Mouse (Mus musculus) kidney, postnatal 0 days (tissue): ENCODE data around the gene Lpp. TPM values are rescaled to one million over a fixed set of nuclear protein-coding genes. Genes with fewer than 3 reads are reported as not detected.

Experiments
- ATAC-seq: fragments of 200-750 bp; cut with Nextera tagmentation; replicated peaks from 2 replicates; pipeline ENCODE4 v1.8.0; 2017; ENCODE audit warnings: low read depth, moderate number of reproducible peaks, moderate TSS enrichment, moderate library complexity; ENCODE audit not compliant: low FRiP score
- DNase-seq: peaks from one replicate; pipeline ENCODE4 v3.0.0-alpha.2; 2016; ENCODE audit warnings: low spot score
- H3K27ac ChIP-seq: fragments of 300-500 bp; sonication (generic); 2 replicates; pipeline ENCODE4 v1.5.1; 2014; ENCODE audit warnings: mild to moderate bottlenecking
- H3K27me3 ChIP-seq: fragments of 300-500 bp; sonication (generic); 2 replicates; pipeline ENCODE4 v1.6.1; 2014; ENCODE audit warnings: low read length, mixed read lengths; ENCODE audit not compliant: insufficient read depth
- H3K36me3 ChIP-seq: fragments of 300-500 bp; sonication (generic); 2 replicates; pipeline ENCODE4 v1.6.1; 2014; ENCODE audit warnings: low read length, mixed read lengths; ENCODE audit not compliant: insufficient read depth
- H3K4me1 ChIP-seq: fragments of 300-500 bp; sonication (generic); replicated peaks from 2 replicates; pipeline ENCODE4 v1.6.1; 2014; ENCODE audit warnings: antibody characterized with exemption, low read length, mixed read lengths; ENCODE audit not compliant: insufficient read depth
- H3K4me2 ChIP-seq: fragments of 300-500 bp; sonication (generic); 2 replicates; pipeline ENCODE4 v1.6.1; 2014; ENCODE audit warnings: mild to moderate bottlenecking, low read length, moderate library complexity, mixed read lengths
- H3K4me3 ChIP-seq: fragments of 300-500 bp; sonication (generic); replicated peaks from 2 replicates; pipeline ENCODE4 v1.5.1; 2014; ENCODE audit warnings: low read depth, low read length
- H3K9ac ChIP-seq: fragments of 300-500 bp; sonication (generic); 2 replicates; pipeline ENCODE4 v1.6.1; 2014; ENCODE audit warnings: low read depth, low read length
- H3K9me3 ChIP-seq: fragments of 300-500 bp; sonication (generic); replicated peaks from 2 replicates; pipeline ENCODE4 v1.6.1; 2016; ENCODE audit warnings: low read length, inconsistent platforms, mixed read lengths
- CTCF ChIP-seq: IDR thresholded peaks from 2 replicates; pipeline ENCODE4 v1.5.1; 2016; ENCODE audit warnings: antibody characterized with exemption, low read depth, mild to moderate bottlenecking, moderate library complexity
- WGBS: fragments of 180-500 bp; shearing (Covaris S2); extraction: QIAGEN DNeasy Blood & Tissue Kit; methylation state at CpG from one replicate; pipeline ENCODE4 v1.1.7; 2014; 5-methylcytosine and 5-hydroxymethylcytosine counted together
- polyA plus RNA-seq: library from polyadenylated mRNA; unstranded; fragments of >200 nt; fragmentation: Nextera tagmentation; extraction: Ambion mirVana; gene quantifications from 2 replicates; pipeline ENCODE4 v1.2.1, GENCODE M21; 2015

The Lpp gene
- polyA plus RNA-seq, 1 experiment from 2014 or later, result 32.9 TPM

GRCm38 (mm10) chr16:24398476-24398875 lies 5.2 kb downstream of the Lpp start:
- Histone ChIP-seq H3K4me2 (peak overlapping the region; percentile 16), H3K27me3 (no peaks in the 10 kb centered on the region), H3K36me3 (0 out of 2 replicates have a peak, but pooled peaks cover 3% of the 10 kb centered on the region), H3K9me3 (no peaks in the 10 kb centered on the region), H3K27ac (peak overlapping the region; percentile 34; the same call in 1 of the 2 replicates), H3K9ac (no peak overlapping the region), H3K4me1 (peaks cover 41% of the 10 kb centered on the region), H3K4me3 (no peak overlapping the region)
- no peak for TF ChIP-seq CTCF
- ATAC-seq (no peak), DNase-seq (no peak)
- WGBS, result 11% methylated on average over 4 of the region's 4 CpGs

- Histone ChIP-seq H3K4me1 (peaks cover 44% of the 10 kb centered on the region), H3K4me3 (no peak overlapping the region), H3K4me2 (peak overlapping the region; percentile 16), H3K27me3 (no peaks in the 10 kb centered on the region), H3K9ac (no peak overlapping the region), H3K9me3 (no peaks in the 10 kb centered on the region), H3K36me3 (0 out of 2 replicates have a peak, but pooled peaks cover 4% of the 10 kb centered on the region), H3K27ac (peak overlapping the region; percentile 34; the same call in 1 of the 2 replicates)
- ATAC-seq (no peak), DNase-seq (no peak)
- 35% methylated on average over 3 of the region's 3 CpGs for WGBS
- no peak for TF ChIP-seq CTCF
Measured at GRCm38 (mm10) chr16:24398893-24399292, 5.6 kb downstream of the Lpp start.

GRCm38 (mm10) chr16:24399524-24399923 lies 6.2 kb downstream of the Lpp start:
- 0 out of 2 replicates have a peak, but pooled peaks cover 4% of the 10 kb centered on the region for H3K36me3 ChIP-seq
- H3K4me2 ChIP-seq, result no peak overlapping the region
- H3K4me3 ChIP-seq, result no peak overlapping the region
- ATAC-seq (no peak), DNase-seq (no peak)
- H3K4me1 ChIP-seq, result peaks cover 44% of the 10 kb centered on the region
- no peak overlapping the region; the same call in 1 of the 2 replicates for H3K27ac ChIP-seq
- H3K27me3 ChIP-seq, result no peaks in the 10 kb centered on the region
- H3K9me3 ChIP-seq, result no peaks in the 10 kb centered on the region
- peak; percentile 34; the same call in 1 of the 2 replicates for TF ChIP-seq CTCF
- no peak overlapping the region for H3K9ac ChIP-seq
- 60% methylated on average over 5 of the region's 5 CpGs for WGBS

- Histone ChIP-seq H3K4me1 (peaks cover 36% of the 10 kb centered on the region), H3K9ac (no peak overlapping the region), H3K4me2 (no peak overlapping the region), H3K9me3 (no peaks in the 10 kb centered on the region), H3K4me3 (no peak overlapping the region), H3K27me3 (no peaks in the 10 kb centered on the region), H3K36me3 (0 out of 2 replicates have a peak, but pooled peaks cover 10% of the 10 kb centered on the region), H3K27ac (no peak overlapping the region)
- TF ChIP-seq CTCF, result no peak
- WGBS, result 92% methylated on average over 2 of the region's 2 CpGs
- DNase-seq, result no peak
- no peak for ATAC-seq
Measured at GRCm38 (mm10) chr16:24400776-24401175, 7.5 kb downstream of the Lpp start.

DNA sequence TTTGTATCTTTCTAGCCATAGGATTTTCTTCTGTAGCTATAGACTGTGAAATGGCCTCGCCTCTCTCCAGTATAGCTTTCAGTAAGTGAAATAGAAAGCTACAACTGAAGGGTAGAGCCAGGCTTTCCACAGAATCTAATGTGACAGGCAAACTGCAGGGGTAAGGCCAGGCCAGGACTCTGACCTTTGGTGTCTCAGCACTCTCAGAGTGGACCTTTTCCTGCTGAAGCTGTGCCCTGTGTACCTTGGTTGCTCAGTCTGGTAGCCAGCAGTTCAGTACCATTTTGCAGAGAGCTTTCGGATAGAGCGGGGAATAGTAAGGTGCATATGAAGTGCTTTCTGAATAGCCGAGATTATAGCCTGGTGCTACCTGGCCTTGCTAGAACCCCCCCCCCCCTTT lies 9.5 kb downstream of the Lpp start:
- Histone ChIP-seq H3K27me3 (no peaks in the 10 kb centered on the region), H3K9me3 (no peaks in the 10 kb centered on the region), H3K36me3 (0 out of 2 replicates have a peak, but pooled peaks cover 10% of the 10 kb centered on the region), H3K4me2 (no peak overlapping the region), H3K4me1 (peaks cover 20% of the 10 kb centered on the region), H3K4me3 (no peak overlapping the region), H3K27ac (no peak overlapping the region), H3K9ac (no peak overlapping the region)
- no peak for TF ChIP-seq CTCF
- ATAC-seq, result 0 out of 2 replicates have a peak, but pooled peaks have one; percentile 65
- no peak for DNase-seq
- WGBS, result 88% methylated on average over 4 of the region's 4 CpGs

DNA sequence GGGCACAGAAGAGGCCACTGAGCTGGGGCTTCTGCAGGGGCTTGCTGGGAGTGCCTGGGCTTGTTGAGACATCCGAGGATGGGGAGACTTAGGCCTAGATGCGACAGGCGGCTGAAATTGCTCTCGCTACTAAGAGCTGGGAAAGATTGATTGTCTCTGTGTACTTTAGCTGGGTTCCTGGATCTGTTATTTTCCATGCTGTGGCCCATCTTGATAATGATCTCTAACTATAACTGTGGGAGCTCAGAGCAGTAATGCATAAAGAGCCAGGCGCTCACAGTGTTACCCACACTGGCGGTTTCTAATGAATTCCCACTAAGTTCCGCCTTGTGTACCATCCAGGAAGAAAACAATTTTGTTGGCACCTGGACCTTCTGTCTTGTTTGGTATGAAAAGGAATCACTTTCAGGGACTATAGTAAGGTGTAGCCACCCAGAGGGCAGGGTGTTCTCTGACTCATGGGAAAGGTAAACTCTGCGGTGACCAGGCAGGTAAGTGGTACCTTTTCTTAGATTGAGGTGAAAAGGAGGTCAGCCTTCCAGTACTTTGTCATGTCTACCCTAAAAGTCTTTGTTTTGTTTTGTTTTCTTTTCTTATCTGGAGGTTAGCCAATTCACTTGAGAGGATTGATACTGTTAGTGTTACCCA lies 10.6 kb downstream of the Lpp start:
- DNase-seq (no peak), ATAC-seq (no peak; the same call in 1 of the 2 replicates)
- no peak overlapping the region for H3K4me3 ChIP-seq
- 0 out of 2 replicates have a peak, but pooled peaks cover 10% of the 10 kb centered on the region for H3K36me3 ChIP-seq
- no peaks in the 10 kb centered on the region for H3K9me3 ChIP-seq
- no peak overlapping the region for H3K9ac ChIP-seq
- TF ChIP-seq CTCF, result no peak
- H3K4me1 ChIP-seq, result peaks cover 12% of the 10 kb centered on the region
- H3K27ac ChIP-seq, result peak overlapping the region; percentile 68
- WGBS, result 77% methylated on average over 8 of the region's 8 CpGs
- no peaks in the 10 kb centered on the region for H3K27me3 ChIP-seq
- H3K4me2 ChIP-seq, result no peak overlapping the region
